Mouse (Mus musculus) testis, adult 2 months (tissue): ENCODE results near the gene Pam16. TPM values are rescaled to one million over a fixed set of nuclear protein-coding genes. Genes with fewer than 3 reads are reported as not detected.
A peak's percentile ranks its signal among the peaks of the same experiment; 100 is the strongest.

Experiments used
- H3K27ac ChIP-seq: fragments of 200-500 bp; 2 replicates; pipeline ENCODE4 v1.5.1; 2012; ENCODE audit warnings: low read depth, low read length; ENCODE audit not compliant: control insufficient read depth, insufficient read depth
- H3K27me3 ChIP-seq: fragments of 200-500 bp; 2 replicates; pipeline ENCODE4 v1.6.1; 2012; ENCODE audit warnings: mild to moderate bottlenecking, low read length, moderate library complexity; ENCODE audit not compliant: control insufficient read depth, insufficient read depth
- H3K36me3 ChIP-seq: fragments of 200-500 bp; 2 replicates; pipeline ENCODE4 v1.6.1; 2012; ENCODE audit warnings: mild to moderate bottlenecking, low read length; ENCODE audit not compliant: control insufficient read depth, insufficient read depth
- H3K4me1 ChIP-seq: fragments of 200-500 bp; 2 replicates; pipeline ENCODE4 v1.6.1; 2012; ENCODE audit warnings: low read length; ENCODE audit not compliant: control insufficient read depth, insufficient read depth
- H3K4me3 ChIP-seq: fragments of 200-500 bp; 2 replicates; pipeline ENCODE4 v1.5.1; 2012; ENCODE audit warnings: low read depth, mild to moderate bottlenecking, low read length, moderate library complexity, mixed read lengths; ENCODE audit not compliant: control insufficient read depth
- CTCF ChIP-seq: fragments of 200-500 bp; IDR thresholded peaks from 2 replicates; pipeline ENCODE4 v1.5.1; 2012; ENCODE audit warnings: low read depth, mild to moderate bottlenecking, inconsistent platforms, low read length, moderate library complexity; ENCODE audit not compliant: control insufficient read depth, insufficient read depth, insufficient replicate concordance
- POLR2A ChIP-seq: fragments of 200-500 bp; IDR thresholded peaks from 2 replicates; pipeline ENCODE4 v1.6.1; 2012; ENCODE audit warnings: low read depth, mild to moderate bottlenecking, inconsistent platforms, low read length, moderate library complexity; ENCODE audit not compliant: control insufficient read depth
- polyA plus RNA-seq: library from polyadenylated mRNA; depleted of rRNA; stranded (reverse); fragments of >200 nt; gene quantifications from 2 replicates; pipeline ENCODE4 v1.2.3, GENCODE M21; 2012

Gene Pam16
- polyA plus RNA-seq, 1 experiment = 114 TPM

DNA sequence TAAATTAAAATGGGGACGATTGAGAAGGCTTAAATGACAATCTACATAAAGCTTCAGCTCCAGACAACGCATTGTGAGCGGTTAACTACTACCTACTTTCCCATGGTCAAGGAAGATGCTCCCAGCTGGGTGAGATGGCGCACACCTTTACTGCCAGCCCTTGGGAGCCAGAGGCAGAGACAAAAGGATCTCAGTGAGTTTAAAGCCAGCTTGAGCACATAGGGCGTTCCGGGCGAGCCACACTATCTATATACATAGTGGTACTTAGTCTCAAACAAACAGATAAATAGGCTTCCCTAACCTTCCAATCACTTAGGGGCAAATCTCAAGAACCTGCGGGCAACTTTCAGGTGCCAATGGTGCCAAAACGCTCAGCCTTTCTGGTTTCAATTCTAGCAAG lies 714 bp downstream of the Pam16 start:
- H3K27ac ChIP-seq = peak overlapping the region; percentile 89
- H3K4me3 ChIP-seq = peak overlapping the region; percentile 98
- no peaks in the 10 kb centered on the region for H3K27me3 ChIP-seq
- no peaks in the 10 kb centered on the region for H3K36me3 ChIP-seq
- peaks cover 6% of the 10 kb centered on the region for H3K4me1 ChIP-seq
- no peak for TF ChIP-seq POLR2A
- no peak for TF ChIP-seq CTCF

DNA sequence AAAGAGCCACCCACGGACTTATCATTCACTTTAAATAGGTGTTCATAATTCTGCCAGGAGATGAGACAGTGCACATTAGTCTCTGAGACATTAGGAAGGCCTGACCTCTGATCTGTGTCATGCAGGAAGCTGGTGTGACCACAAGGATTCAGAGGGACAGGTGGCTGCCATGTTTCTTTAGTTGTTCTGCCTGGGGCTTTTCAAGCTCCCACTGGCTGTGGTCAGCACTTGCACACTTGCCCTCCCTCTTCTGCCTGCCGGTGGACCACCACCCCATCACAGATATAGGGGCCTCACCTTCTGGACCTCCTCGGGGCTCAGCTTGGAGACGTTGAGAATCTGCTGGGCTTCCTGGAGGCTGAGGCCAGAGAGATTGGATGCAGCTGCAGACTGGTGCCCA lies 8.0 kb downstream of the Pam16 start:
- no peak overlapping the region for H3K27ac ChIP-seq
- no peaks in the 10 kb centered on the region for H3K4me1 ChIP-seq
- no peaks in the 10 kb centered on the region for H3K27me3 ChIP-seq
- H3K36me3 ChIP-seq = no peaks in the 10 kb centered on the region; the same call in 1 of the 2 replicates
- no peak overlapping the region for H3K4me3 ChIP-seq
- TF ChIP-seq POLR2A (no peak), CTCF (no peak)

DNA sequence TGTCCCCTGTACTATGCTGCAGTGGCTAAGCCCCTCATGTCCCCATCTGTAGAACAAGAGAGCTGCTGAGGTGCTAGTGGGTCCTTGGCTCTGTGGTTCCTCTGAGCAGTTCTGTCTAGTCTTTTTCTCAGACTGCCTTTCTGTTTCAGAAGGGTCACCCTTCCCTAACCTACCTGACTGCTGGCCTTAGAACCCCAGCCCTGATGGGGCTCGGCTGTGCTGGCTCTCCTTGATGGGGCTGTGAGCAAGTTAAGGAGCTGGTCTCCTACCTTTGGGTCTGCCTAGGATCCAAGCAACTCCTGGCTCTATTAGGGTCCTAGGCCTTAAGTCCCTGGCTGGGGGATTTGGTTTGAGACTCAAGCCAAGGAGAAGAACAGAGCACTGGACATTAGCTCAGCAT lies 9.5 kb downstream of the Pam16 start:
- H3K36me3 ChIP-seq = no peaks in the 10 kb centered on the region; the same call in 1 of the 2 replicates
- H3K27me3 ChIP-seq = no peaks in the 10 kb centered on the region
- no peak for TF ChIP-seq CTCF
- TF ChIP-seq POLR2A = no peak
- no peak overlapping the region for H3K27ac ChIP-seq
- H3K4me3 ChIP-seq = no peak overlapping the region
- no peaks in the 10 kb centered on the region for H3K4me1 ChIP-seq

DNA sequence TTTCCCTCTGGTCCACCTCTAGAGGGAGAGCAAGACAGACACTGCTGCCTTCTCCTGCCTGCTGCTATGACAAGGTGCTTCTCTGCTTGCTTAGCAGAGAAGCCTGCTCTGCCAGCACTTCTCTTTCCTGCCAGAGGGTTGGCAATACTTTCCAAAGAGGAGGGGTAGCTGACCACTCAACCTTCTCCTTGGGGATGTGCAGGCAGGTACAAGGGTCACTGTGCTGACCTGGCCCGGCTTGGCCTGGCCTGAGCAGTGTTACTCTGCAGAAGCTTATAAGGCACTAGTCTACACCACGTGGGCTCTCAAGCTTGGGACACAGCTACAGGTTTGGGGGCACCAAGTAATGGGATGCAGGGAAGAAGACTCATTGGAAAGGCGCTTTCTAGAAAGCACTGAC lies 10.1 kb downstream of the Pam16 start:
- Histone ChIP-seq H3K27me3 (no peaks in the 10 kb centered on the region), H3K36me3 (no peaks in the 10 kb centered on the region; the same call in 1 of the 2 replicates), H3K4me3 (no peak overlapping the region), H3K27ac (no peak overlapping the region), H3K4me1 (no peaks in the 10 kb centered on the region)
- TF ChIP-seq POLR2A (no peak), CTCF (no peak)

DNA sequence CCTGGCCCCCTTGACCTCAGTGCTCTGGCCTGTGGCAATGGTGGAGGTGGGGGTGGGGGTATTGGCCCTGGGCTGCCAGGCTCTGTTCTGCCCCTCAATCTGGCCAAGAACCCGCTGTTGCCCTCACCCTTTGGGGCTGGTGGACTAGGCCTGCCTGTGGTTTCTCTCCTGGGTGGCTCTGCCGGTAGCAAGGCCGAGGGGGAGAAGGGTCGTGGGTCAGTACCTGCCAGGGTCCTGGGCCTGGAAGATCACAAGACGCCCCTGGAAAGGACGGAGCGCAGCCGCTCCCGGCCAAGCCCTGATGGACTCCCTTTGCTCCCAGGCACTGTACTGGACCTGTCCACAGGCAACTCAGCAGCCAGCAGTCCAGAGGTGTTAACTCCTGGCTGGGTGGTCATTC lies 11.1 kb downstream of the Pam16 start:
- Histone ChIP-seq H3K27me3 (no peaks in the 10 kb centered on the region), H3K4me3 (no peak overlapping the region), H3K27ac (no peak overlapping the region), H3K4me1 (no peaks in the 10 kb centered on the region), H3K36me3 (no peaks in the 10 kb centered on the region; the same call in 1 of the 2 replicates)
- TF ChIP-seq CTCF (no peak), POLR2A (no peak)

DNA sequence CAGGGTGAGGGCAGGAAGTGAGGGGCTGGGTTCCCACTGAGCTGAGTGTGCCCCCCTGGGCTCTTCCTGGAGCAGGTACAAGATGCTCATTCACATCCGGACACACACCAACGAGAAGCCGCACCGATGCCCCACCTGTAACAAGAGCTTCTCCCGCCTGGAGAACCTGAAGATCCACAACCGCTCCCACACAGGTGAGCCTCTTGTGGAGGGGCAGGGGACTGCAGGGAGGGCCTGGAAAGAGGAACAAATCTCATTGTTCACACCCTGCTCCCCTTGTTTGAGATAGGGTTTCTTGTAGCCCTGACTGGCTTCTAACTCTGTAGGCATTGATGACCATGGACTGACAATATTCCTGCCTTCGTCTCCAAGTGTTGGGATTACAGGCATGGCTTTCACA lies 13.1 kb downstream of the Pam16 start:
- Histone ChIP-seq H3K27me3 (no peaks in the 10 kb centered on the region), H3K27ac (no peak overlapping the region), H3K4me3 (no peak overlapping the region), H3K4me1 (no peaks in the 10 kb centered on the region), H3K36me3 (no peaks in the 10 kb centered on the region; the same call in 1 of the 2 replicates)
- TF ChIP-seq CTCF = no peak
- TF ChIP-seq POLR2A = no peak

DNA sequence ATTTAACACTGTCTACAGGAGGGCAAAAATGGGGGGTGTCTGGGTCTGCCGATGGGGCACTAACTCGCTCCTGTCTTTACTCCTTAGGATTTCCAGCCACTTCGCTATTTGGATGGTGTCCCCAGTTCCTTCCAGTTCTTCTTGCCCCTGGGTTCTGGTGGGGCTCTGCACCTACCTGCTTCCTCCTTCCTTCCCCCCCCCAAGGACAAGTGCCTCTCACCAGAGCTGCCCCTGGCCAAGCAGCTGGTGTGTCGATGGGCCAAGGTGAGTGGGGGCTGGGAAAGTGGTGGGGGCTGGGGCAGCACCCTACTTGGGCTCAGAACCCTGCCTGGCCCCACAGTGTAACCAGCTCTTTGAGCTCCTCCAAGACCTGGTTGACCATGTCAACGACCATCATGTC lies 13.6 kb downstream of the Pam16 start:
- Histone ChIP-seq H3K36me3 (no peaks in the 10 kb centered on the region; the same call in 1 of the 2 replicates), H3K27ac (no peak overlapping the region)
- TF ChIP-seq POLR2A (no peak), CTCF (no peak)

More for the DNA sequence above, 13.6 kb downstream of the Pam16 start:
- H3K4me1 ChIP-seq = no peaks in the 10 kb centered on the region
- H3K27me3 ChIP-seq = no peaks in the 10 kb centered on the region
- no peak overlapping the region for H3K4me3 ChIP-seq
